Mouse (Mus musculus): ENCODE results near the gene Decr2.

GRCm38 (mm10) chr17:26125226-26125625 lies 35.1 kb upstream of the Decr2 start:
- TF ChIP-seq ZNF384 (IDR thresholded peaks at IDR 0.05; ENCODE audit: low read depth, low read length) (no peak), MAFK (IDR thresholded peaks at IDR 0.05; ENCODE audit: insufficient read depth, low read depth, low read length) (no peak), HCFC1 (IDR thresholded peaks at IDR 0.05; ENCODE audit: borderline replicate concordance, insufficient read depth, low read length) (no peak), ZC3H11A (IDR thresholded peaks at IDR 0.05; ENCODE audit: borderline replicate concordance, low read depth, low read length) (no peak), CHD2 (IDR thresholded peaks at IDR 0.05; ENCODE audit: low read depth, low read length) (no peak)

Data from ES-E14 (cell line).